ENCODE assay signal across 16 mouse cellular contexts in the genomic region with DNA sequence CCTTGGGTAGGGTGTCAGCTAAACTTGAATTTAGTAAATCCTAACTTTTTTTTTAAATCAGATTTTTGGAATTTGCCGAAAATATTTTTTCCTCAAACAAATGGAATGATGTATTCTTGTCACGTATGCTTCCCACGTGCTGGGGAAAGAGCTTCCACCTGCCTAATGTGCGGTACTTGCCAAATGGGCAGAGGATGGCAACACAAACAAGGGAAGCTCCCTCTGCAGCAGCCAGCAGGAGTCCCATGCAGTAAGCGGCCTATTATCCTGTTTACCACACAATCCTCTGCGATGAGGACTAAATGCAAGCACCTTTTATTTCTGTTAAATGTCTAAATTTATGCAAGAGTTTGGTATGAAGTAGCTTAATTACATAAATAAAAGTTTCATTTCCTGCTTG.
"Had no signal": no experiment of that assay in that cellular context is flagged by ENCODE, and none has a peak within 500 bp of the region (broad histone marks: within the 10 kb centered on the region; RNA-seq: fewer than 3 reads in every experiment).

No protein-coding gene starts in this region.

- H3K9ac ChIP-seq: limb, embryonic 15.5 days; liver, embryonic 12.5 days; lung, embryonic 14.5 days; midbrain, embryonic 15.5 days; neural tube, embryonic 13.5 days had no signal

- H3K27ac ChIP-seq: limb, embryonic 15.5 days; liver, embryonic 12.5 days; midbrain, embryonic 10.5 days; midbrain, embryonic 15.5 days; neural tube, embryonic 13.5 days had no signal

- H3K4me1 ChIP-seq: limb, embryonic 15.5 days; liver, embryonic 12.5 days; midbrain, embryonic 10.5 days; midbrain, embryonic 15.5 days; neural tube, embryonic 13.5 days had no signal

- H3K27me3 ChIP-seq: limb, embryonic 15.5 days; liver, embryonic 12.5 days; midbrain, embryonic 15.5 days; neural tube, embryonic 13.5 days had no signal

- H3K4me3 ChIP-seq: limb, embryonic 15.5 days; liver, embryonic 12.5 days; midbrain, embryonic 10.5 days; midbrain, embryonic 15.5 days; neural tube, embryonic 13.5 days had no signal

- DNase-seq: kidney, adult 11 months; kidney, adult 9 months; kidney, postnatal 10 days; layer of hippocampus, postnatal 36 days; lung, embryonic 14.5 days; lung, postnatal 10 days; lung, postnatal 4 days; right cerebral cortex, postnatal 4 days; spleen, adult 18-20 months; thymus, adult 18-20 months; thymus, postnatal 14 days had no signal

- H3K36me3 ChIP-seq: limb, embryonic 15.5 days; liver, embryonic 12.5 days; midbrain, embryonic 10.5 days; midbrain, embryonic 15.5 days; neural tube, embryonic 13.5 days had no signal

- H3K9me3 ChIP-seq: limb, embryonic 15.5 days; liver, embryonic 12.5 days; midbrain, embryonic 10.5 days; midbrain, embryonic 15.5 days; neural tube, embryonic 13.5 days had no signal

- H3K4me2 ChIP-seq: limb, embryonic 15.5 days; liver, embryonic 12.5 days; lung, embryonic 14.5 days; midbrain, embryonic 15.5 days; neural tube, embryonic 13.5 days had no signal

- ATAC-seq: liver, embryonic 12.5 days; midbrain, embryonic 15.5 days had no signal
